Mouse (Mus musculus) spleen, postnatal 36 days (tissue): Measurements from ENCODE around the gene Csmd2.
"Not testable (repeated sequence)": the region's sequence is repeated elsewhere in the genome, so short reads cannot be mapped to it uniquely, and the experiment has no call there.

Experiments used
- DNase-seq, 2 experiments: peaks; one replicate each; pipeline ENCODE4 v3.0.0; 2022; ENCODE audit warnings: low spot score in 2 of 2, mixed read lengths in 1 of 2

The Csmd2 gene

DNA sequence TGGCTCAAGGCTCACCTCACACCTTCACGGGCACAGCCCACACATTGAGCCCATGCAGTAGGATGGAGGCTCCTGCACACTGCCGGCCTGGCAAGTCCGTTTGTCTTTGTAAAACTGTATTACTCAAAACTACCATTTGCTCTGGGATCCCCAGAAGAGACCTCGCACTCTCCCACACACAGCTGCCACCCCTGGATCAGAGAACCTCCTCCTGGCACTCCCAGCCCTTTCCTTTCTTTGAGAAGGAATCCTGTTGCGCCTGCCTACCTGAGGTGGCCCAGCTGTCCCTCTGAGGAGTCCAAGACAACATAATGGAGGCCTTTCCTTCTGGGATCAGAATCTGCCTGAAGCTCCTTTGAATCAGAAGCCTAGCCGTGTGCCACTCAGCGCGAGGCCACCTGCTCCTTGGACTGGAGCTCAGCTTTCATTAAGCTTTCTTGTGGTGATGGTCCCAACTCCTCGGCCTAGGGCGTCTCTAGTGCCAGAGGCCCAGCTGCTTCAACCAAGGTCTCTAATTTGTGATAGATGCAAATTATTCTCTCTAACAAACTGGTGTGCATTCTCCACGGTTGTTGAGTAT, 502.0 kb downstream of the Csmd2 start:
- DNase-seq = no peak

DNA sequence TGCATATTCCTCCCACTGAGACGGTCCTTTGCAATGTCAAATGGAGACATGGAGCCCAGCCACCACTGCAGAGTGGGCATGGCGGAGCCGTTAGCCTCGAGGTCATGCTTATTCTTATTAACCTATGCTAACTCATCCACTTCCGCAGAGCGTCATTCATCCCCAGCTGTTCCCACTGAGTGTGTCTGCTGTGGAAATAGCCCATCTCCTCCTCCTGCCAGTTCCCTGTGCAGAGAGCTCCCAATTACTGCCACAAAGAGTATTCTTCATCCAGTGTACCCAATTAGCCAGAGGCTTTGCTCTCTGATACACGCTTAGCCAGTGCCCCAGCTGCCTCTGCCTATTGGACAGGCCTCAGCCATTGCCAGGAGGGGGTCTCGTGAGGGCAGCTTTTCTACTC, 504.4 kb downstream of the Csmd2 start:
- DNase-seq = no peak

DNA sequence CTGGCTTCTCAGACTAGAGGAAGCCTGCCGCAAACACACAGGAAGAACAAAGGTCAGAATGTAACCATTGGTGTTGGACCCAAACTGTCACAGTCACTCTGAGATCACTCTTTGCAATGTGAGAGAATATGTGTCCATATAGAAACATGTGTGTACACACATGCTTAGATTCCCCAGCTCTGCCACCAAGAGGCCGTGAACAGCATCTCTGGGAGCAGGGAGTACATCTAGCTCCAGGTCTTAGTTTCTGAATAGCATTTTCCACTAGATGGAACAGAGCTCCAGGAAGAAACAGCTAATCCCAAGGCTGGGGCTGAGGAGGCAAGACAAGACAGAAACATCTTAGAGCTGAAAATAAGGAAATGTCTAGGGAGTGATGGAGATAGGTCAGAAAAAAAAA, 512.3 kb downstream of the Csmd2 start:
- no peak for DNase-seq

DNA sequence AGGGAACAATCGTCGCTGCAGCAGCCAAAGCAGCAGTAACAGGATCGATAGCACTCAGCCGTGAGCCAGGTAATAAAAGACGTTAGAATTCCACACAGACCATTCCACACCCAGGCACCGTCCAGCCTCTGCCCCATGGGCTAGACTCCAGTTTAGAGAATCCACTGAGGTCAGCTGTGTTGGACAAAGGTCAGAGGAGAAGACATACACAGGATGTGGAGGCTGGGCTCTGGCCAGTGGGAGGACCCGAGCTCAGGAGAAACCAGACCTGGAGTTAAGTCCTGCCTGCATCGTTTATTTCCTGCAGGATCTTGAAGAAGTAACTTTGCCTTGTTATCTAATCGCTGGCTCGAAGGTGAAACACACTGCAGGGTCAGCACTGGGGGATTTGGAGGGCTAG, 519.2 kb downstream of the Csmd2 start:
- DNase-seq = no peak

DNA sequence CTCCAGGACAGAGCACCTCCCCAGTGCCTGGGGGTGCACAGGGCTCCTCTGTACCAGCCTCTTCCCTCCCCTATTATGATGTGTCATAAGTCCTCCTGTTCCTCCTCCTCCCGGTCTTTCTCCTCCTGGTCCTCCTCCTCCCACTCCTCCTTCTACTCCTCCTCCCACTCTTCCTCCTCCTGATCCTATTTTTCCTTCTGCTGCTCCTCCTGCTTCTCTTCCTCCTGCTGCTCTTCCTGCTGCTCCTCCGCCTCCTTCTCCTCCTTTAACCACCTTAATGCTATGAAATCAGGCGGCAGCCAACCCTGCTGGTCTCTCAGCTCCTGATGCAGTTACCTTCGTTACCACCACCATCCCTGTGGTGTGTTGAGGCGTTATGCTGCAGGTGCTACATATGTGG, 522.2 kb downstream of the Csmd2 start:
- no peak for DNase-seq

DNA sequence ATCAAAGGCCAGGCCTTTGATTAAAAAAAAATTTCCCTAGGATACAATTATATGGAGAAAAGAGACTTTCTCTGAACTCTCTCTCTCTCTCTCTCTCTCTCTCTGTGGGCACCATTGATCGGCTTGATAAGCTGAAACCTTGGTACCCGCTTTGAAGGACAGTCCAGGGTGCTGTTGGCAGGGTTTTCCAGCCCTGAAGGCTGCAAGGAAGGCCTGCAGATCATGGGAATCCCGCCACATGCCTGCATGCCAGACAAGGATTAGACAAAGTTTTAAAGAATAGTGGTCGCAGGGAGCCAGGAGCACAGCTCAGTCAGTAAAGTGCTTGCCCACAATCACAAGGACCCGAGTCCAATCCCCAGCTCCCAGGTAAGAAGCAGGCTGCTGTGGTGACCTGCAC, 526.8 kb downstream of the Csmd2 start:
- DNase-seq = no peak

DNA sequence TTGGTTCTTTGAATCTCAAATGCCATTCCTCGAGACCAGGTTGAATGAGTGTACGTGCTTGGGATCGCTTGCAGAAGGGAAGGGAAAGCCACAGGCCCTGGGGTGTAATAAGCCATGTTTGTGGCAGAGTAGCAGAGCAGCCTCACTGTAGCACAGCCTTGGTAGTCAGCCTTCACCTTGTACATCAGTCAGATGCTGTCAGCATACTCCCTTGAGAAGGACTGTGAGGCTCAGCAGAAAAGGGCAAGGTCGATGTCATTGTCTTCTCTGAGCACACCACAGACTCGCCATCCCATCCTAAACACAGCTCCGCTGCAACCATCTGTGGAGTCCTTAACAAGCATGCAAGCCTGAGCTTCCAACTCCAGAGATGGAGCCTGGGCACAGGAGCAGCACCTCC, 533.6 kb downstream of the Csmd2 start:
- no peak for DNase-seq

DNA sequence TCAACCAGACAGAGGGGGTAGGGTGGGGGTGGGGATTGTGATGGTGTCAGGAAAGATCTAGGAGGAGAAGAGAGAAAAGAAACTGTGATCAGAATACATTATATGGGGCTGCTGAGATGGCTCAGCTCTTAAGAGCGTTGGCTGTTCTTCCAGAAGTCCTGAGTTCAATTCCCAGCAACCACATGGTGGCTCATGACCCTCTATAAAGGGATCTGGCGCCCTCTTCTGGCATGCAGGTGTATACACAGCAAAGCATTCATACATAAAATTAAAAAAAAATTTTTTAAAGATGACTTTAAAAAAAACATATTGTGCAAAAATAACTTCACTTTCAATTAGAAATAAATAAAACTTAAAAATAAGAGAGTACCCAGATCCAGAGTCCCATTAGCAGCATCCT, 555.7 kb downstream of the Csmd2 start:
- no peak for DNase-seq

DNA sequence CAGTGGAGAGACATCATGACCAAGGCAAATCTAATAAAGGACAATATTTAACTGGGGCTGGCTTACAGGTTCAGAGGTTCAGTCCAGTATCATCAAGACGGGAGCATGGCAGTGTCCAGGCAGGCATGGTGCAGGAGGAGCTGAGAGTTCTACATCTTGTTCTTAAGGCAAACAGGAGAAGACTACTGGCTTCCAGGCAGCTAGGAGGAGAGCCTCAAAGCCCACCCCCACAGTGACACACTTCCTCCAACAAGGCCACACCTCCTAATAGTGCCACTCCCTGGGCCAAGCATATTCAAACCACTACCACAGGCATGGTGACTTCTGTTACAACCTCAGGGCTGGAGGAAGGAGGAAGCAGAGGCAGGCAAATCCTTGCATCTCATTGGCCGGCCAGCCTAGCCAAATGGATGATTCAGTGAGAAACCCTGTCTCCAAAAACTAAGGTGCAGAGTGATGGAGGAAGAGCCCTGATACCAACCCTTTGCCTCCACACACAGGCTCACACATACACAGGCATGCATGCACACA, 556.4 kb downstream of the Csmd2 start:
- not testable (repeated sequence) for DNase-seq

DNA sequence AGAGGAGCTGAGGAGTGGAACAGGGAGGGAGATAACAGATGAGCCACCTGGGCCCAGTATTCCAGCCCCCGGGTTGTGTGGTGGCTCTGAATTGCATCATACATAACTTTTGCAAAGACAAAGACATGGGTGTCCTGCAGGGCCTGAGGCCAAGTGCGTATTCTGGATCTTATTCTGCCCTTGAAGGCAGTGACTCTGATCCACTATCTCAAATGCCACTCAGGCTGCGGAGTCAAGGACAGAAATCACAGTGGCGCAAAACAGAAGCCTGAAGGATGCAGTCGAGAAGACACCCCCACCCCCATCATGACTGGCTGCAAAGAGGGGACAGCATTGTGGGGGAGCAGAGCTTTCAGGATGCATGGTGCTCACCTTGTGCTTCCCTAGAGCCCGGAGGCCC, 563.1 kb downstream of the Csmd2 start:
- DNase-seq = no peak

DNA sequence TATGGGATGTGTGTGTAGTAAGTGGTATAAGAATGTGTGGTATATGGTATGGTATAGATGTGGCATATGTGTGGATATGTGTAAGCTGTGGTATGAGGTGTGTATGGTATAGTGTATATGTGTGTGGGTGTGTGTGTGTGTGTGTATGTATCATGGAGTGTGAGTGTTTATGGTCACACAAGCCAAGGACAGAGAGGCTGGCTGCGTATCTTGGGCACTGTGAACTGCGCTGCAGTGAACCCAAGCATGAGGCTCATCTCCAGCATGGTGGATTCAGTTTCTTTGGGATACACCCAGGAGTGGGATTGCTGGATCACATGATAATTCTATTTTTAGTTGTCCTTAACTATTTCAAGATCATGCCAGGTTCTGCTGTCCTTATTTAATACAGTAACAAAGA, 566.5 kb downstream of the Csmd2 start:
- DNase-seq = no peak

DNA sequence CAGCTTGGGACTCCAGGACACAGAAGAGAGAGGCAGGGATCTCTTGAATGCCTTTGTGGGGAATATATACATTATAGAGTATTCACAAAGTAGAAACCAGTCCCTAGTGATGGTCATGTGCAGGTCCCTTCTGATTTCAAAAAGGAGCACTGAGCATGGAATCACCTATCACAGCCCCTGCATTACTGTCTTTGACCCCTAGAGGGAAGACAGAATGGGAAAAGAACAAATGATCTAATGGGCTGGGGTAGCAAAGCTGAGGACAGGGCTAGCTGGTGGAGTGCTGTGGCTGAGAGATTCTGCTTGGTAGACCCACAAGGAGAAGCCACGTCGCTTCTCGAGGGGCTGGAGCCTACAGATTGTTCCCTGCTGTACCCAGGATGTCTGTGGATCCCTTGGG, 572.7 kb downstream of the Csmd2 start:
- DNase-seq = no peak

DNA sequence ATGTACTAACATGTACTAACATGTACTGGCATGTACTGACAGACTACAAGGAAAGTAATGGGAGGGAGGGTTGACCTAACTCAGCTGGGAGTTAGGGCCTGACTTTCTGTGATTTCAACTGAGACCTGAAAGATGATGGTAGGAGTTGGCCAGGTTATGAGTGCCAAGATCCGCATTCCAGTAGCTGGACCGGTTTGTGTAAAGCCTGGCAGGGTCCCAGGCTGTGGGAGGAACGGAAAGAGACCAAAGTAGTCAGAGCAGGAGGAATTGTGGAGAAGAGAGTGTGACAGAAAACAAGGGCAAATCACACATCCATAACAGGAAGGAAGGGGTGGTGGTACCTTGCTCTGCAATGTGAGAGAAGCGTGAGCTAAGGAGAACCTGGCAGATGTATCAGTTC, 588.2 kb downstream of the Csmd2 start:
- DNase-seq = no peak

DNA sequence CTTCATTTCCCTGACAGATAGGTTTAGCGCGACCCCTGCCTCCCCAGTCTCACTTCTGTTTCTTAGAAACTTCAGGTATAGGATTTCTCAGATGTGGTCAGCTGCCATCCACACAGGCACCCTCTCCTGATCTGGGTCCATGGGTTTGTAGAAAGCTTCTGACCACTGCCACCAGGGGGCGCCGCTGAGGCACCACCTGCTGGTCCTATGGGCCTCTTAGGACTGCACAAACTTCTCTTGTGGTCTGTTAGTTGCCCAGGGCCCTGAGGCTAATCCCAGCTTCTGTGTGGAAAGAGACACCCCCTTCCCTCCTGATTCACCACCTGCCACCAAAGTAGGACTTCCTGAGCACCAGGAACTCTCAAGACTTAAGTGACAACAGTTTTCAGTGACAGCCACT, 591.5 kb downstream of the Csmd2 start:
- peak; percentile 44 to 55 for DNase-seq

DNA sequence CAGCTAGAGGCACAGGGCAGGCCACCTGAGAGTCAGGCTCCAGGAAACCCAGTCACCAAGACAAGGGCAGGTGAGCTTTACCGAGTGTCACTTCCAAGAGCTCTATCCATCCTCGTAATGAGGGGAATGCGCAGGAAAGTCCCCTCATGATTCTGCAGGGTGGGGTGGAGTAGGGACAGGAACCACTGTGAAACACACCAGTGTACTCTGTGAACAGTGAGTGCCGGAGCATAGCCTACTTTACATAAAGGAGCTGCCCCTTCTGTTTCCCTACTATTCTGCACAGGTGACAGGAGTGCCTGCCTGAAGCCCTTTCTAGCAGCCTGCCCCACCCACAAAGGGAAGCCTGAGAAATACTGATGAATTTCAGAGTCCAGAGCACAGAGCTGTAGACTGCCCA, 605.6 kb downstream of the Csmd2 start:
- peak; percentile 75 to 77 for DNase-seq

DNA sequence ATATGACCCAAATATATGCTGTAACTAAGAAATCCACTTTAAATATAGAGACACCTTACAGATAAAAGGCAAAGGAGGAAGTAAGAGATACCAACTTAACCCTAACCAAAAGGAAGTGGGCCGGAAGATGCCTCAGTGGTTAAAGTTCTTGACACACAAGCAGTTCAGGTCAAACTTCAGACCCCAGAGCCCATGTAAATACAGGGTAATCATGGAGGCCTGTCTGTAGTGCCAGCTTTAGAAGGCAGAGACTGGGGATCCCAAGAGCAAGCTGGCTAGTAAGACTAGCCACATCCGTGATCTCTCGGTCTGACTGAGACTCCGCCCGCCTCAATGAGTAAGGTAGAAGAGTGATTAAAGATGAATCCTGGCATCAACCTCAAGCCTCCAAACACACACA, 606.4 kb downstream of the Csmd2 start:
- DNase-seq = peak; percentile 75 to 77

DNA sequence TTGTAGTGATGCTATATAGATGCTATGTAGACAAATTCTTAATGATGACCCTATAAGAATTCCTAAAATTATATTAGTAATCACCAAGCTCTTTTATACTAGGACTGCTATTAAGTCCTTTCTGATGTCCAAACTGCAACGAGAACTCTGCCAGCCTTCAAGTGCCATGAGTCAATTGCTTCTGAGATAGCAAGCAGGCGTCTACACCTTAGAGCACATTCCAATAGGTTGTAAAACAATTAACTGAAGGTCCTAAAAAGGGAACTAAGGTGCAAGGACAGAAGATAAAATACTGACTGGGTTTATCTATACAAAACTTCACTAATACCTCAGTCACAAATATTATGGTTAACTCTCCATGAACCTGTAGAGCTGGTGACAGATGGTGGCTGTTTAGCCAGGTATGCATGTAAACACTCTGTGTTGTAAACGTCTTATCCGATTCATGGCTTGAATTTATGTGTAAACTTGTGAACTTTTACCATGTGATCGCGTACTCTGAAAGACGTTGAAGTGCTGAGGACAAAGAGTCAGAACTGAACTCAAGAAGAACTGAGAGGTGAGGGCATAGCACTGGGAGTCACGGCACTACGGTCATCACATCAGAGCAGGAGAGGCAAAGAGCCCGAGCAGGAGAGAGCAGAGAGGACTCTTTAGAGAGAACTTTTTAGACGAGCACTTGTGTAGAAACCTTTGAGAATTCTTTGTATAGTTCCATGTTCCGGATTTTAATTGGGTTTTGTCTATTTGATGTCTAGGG, 610.3 kb downstream of the Csmd2 start:
- no peak for DNase-seq

DNA sequence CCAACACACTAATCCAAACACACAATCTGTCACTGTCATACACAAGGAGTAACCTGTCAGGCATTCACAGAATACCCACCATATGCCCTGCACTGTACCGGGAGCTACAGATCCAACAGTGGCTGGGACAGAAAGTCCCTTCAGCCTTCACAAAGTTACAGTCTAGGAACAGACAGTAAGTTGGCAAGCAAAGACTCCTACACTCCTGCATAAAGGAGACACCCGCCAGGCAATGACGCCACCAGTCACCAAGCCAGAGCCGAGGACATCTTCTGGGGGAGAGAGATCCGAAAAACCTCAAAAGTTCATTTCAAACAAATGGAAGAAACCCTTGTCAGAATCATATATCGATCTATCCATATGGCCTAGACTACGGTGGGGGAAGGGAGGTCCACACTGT, 618.9 kb downstream of the Csmd2 start:
- no peak for DNase-seq

DNA sequence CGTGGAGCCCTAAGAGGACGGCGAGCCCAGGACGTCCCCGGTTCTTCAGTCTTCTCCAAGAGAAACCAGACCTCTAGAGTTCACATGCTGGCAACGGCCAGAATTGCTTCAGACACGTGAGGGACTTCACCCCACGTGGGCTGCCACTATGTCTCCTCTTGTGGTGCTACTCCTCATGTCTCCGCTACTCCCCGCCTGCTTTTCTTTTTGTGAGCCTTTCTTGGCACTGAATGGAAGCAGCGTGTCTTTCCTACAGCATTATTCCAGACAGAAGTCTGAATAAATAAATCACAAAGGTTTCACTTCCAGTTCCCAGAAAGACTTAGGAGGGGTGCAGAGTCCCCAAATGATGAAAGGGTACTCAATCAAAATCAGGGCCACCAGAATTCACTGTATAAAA, 620.0 kb downstream of the Csmd2 start:
- DNase-seq = no peak

DNA sequence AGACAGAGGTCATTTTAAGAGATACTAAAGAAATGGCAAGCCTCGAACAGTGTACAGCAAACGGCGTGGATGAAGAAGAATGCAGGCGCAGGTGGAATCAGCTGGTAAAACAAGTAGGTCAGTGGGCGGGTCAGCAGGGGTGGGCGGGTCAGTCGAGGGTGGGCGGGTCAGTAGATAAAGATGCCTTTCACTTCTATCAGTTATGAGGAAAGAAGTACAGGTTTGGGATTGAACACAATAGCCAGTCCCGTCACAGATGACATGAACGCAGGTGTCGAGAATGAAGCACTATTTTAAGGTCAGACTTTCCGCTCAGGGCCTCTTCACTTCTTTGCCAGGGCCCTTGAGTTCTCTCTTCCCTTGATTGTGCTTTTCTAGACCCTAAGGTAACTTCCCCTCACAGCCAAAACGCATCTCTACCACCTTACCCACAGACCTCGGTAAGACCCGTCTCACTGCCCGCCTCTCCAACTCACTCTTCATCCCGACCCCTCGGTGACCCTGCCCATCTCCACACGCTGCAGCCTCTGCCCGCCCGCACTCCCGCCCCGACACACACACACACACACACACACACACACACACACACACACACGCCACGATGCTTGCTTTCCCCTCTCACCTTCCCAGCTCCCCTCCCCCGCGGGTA, 621.7 kb downstream of the Csmd2 start:
- peak in 1 of 2 experiments; percentile 17 for DNase-seq

DNA sequence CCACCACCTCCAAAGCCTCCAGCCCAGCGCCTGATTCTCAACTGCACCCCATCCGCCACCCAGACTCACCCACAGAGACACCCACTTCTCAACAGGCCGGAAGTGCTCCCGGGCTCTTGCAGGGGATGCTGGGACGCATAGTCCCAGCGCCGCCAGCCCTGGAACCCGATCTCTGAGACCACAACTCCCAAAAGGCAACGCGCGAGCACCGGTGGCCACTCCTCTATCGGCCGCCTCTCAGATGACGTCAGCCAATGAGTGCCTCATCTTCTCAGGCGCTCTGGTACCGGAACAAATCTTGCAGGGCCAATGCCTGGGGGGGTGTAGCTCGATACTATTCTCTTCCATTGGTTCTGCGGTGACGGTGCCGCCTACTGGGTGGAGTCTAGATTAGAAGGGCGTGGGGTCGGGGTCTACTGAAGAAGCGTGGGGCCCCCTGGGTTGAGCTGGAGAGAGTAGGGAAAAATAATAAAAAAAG, 622.3 kb downstream of the Csmd2 start, which contains the start of gene Zscan20:
Zscan20 (minus strand) TSS at position 174 of the 478 bp plus-strand sequence.
- peak; percentile 97 to 98 for DNase-seq

DNA sequence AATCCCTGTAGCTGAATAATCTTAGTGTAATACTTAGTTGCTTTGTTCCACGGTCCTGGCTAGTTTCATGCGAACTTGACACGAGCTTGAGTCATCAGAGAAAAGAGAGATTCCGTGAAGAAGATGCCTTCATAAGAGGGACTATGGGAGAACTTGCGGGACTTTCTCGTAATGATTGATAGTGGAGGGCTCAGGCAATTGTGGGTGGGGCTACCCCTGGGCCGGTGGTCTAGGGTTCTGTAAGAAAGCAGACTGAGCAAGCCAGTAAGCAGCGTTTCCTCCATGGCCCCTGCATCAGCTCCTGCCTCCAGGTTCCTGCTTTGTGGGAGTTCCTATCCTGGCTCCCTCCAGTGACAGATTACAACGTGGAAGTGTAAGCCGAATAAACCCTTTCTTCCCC, 623.0 kb downstream of the Csmd2 start:
- DNase-seq = no peak

DNA sequence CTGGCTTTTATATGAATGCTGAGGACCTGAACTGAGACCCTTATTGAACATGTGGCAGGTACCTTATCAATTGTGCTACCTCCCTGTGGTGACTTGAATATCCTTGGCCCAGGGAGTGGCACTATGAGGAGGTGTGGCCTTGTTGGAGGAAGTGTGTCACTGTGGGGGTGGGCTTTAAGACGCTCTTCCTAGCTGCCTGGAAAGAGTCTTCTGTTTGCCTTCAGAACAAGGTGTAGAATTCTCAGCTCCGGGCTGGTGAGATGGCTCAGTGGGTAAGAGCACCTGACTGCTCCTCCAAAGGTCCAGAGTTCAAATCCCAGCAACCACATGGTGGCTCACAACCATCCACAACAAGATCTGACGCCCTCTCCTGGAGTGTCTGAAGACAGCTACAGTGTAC, 624.1 kb downstream of the Csmd2 start:
- not testable (repeated sequence) for DNase-seq
